Mouse (Mus musculus): ENCODE measurements around the gene Lce1a1. TPM values are rescaled to one million over a fixed set of nuclear protein-coding genes. Genes with fewer than 3 reads are reported as not detected.

Gene Lce1a1
- polyA plus RNA-seq, 1 experiment from 2014 or later, result not detected

DNA sequence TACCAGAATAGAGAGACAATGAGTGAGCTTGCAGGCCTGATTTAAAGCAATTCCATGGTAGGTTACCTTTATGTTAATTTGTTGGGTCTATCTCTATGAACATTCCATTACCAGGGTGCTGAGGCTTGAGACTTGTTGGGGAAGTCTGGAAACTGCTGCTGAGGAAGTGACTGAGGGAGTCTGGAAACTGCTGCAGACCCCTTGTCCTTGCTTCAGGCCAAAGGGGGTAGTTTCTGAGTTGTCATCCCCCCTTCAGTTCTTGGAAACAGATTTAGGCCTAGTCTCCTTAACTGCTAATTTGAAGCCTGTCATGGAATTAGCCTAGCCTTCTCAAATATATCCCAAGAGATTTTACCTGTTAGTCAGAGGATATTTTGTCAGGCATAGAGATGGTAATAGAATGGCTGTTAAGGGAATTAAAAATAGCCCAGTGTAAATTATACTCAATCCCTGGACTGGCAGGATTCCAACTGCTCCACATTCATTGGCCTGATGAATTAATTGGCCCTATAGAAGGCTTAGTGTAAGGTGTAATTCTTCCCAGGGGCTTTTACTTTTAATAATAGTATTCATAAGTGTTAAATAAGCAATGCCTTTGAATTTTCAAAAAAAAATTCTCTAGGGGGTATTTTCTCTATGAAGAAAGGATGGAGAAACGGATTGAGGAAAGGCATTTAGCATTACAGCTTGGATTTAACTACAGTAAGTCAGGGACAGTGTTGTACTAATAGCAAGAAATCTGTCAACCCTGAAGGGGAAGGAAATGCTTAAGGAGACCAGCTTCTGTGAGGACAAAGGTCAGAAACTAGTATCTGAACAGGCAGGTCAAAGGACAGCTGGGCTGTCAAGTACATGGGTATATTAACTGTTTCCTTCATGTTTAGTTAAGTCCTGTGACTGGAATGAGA, 10.1 kb downstream of the Lce1a1 start:
- Histone ChIP-seq H3K9me3 (ENCODE audit: control insufficient read depth, low read length) (no peaks in the 10 kb centered on the region), H3K4me1 (replicated peaks; ENCODE audit: control insufficient read depth, insufficient read depth, low read length) (no peaks in the 10 kb centered on the region), H3K4me3 (ENCODE audit: low read length) (no peak overlapping the region), H3K27me3 (ENCODE audit: control insufficient read depth, insufficient read depth, low read depth, low read length) (no peaks in the 10 kb centered on the region), H3K27ac (ENCODE audit: low read length) (no peak overlapping the region), H3K4me2 (ENCODE audit: low read depth, low read length) (no peak overlapping the region), H3K9ac (ENCODE audit: low read length) (no peak overlapping the region), H3K36me3 (ENCODE audit: control insufficient read depth, insufficient read depth, low read length) (no peaks in the 10 kb centered on the region)
- no peak for ATAC-seq (ENCODE audit: low read depth)
- WGBS, result 56% methylated on average over 1 of the region's 1 CpGs

DNA sequence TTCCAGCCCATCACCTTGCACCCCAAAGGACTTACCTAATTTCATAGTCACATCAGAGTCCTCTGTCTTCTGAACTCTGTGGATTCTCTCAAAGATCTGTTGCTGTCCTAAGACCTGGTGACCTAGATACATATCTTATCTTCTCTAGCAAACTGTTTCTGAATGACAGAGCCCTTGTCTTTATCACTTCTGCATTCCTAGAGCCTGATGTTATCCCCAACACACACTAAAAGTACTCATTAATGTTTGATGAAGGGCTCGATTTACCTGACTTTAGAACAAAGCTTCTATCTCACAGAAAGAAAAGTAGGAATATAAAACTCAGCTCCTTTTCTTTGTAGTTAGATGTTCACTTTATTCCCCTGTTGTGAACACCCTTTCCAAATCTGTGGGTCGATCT, 26.5 kb downstream of the Lce1a1 start, which contains the start of gene Lce6a:
TSS of gene Lce6a (minus strand) at position 101 of the 400 bp plus-strand sequence.
- 39% methylated on average over 2 of the region's 2 CpGs for WGBS
- no peak within 1 kb of the TSS for H3K27ac ChIP-seq (ENCODE audit: low read length)
- H3K36me3 ChIP-seq (ENCODE audit: control insufficient read depth, insufficient read depth, low read length), result no peaks in the 10 kb centered on the region
- no peak within 1 kb of the TSS for H3K4me3 ChIP-seq (ENCODE audit: low read length)
- no peak for ATAC-seq (ENCODE audit: low read depth)
- H3K9me3 ChIP-seq (ENCODE audit: control insufficient read depth, low read length), result no peaks in the 10 kb centered on the region
- H3K4me1 ChIP-seq (replicated peaks; ENCODE audit: control insufficient read depth, insufficient read depth, low read length), result no peaks in the 10 kb centered on the region
- H3K9ac ChIP-seq (ENCODE audit: low read length), result no peak within 1 kb of the TSS
- H3K4me2 ChIP-seq (ENCODE audit: low read depth, low read length), result no peak within 1 kb of the TSS
- H3K27me3 ChIP-seq (ENCODE audit: control insufficient read depth, insufficient read depth, low read depth, low read length), result no peaks in the 10 kb centered on the region

DNA sequence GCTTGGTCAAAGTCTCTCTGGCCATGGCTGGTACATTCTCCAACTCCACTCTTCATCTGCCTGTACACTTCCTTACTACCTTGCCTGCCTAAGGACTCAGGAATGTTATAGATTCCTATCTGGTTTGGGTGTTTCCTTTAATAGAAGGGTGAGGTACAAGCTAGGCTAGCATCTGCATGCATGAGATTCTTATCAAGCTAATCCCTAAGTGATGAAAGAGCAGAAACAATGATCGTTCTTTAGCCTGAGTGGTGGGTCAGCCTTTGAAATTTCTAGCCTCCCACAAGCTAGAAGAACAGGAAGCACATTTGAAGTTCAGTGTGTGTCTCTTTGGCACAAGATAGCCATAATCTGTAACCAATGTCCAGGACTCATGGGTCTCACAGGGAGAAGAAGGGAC, 38.3 kb downstream of the Lce1a1 start:
- 27% methylated on average over 1 of the region's 1 CpGs for WGBS
- H3K9me3 ChIP-seq (ENCODE audit: control insufficient read depth, low read length), result no peaks in the 10 kb centered on the region
- no peak overlapping the region for H3K4me2 ChIP-seq (ENCODE audit: low read depth, low read length)
- no peak for ATAC-seq (ENCODE audit: low read depth)
- H3K36me3 ChIP-seq (ENCODE audit: control insufficient read depth, insufficient read depth, low read length), result no peaks in the 10 kb centered on the region
- H3K27me3 ChIP-seq (ENCODE audit: control insufficient read depth, insufficient read depth, low read depth, low read length), result no peaks in the 10 kb centered on the region
- H3K4me1 ChIP-seq (replicated peaks; ENCODE audit: control insufficient read depth, insufficient read depth, low read length), result no peaks in the 10 kb centered on the region
- H3K27ac ChIP-seq (ENCODE audit: low read length), result no peak overlapping the region
- no peak overlapping the region for H3K9ac ChIP-seq (ENCODE audit: low read length)
- no peak overlapping the region for H3K4me3 ChIP-seq (ENCODE audit: low read length)

DNA sequence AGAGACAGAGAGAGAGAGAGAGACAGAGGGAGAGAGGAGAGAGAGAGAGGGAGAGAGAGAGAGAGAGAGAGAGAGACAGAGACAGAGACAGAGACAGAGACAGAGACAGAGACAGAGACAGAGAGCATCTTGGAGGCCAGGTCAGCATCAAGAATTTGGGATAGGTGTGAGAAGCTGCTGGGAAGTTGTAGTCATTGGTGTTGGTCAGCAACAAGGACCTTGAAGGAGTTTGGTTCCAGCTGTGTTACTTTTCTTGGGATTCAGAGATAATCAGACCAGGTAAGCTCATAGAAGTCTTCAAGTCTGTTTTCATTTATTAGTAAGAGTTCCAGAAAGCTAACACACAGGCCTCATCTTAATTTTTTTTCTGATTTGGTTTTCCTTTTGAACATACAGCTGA, 40.7 kb downstream of the Lce1a1 start, which contains the start of gene 2210017I01Rik:
TSS of gene 2210017I01Rik (minus strand) at position 101 of the 400 bp plus-strand sequence.
- ATAC-seq (ENCODE audit: low read depth), result no peak
- Histone ChIP-seq H3K9ac (ENCODE audit: low read length) (no peak within 1 kb of the TSS), H3K27me3 (ENCODE audit: control insufficient read depth, insufficient read depth, low read depth, low read length) (no peaks in the 10 kb centered on the region), H3K27ac (ENCODE audit: low read length) (no peak within 1 kb of the TSS), H3K4me1 (replicated peaks; ENCODE audit: control insufficient read depth, insufficient read depth, low read length) (no peaks in the 10 kb centered on the region), H3K36me3 (ENCODE audit: control insufficient read depth, insufficient read depth, low read length) (no peaks in the 10 kb centered on the region), H3K4me3 (ENCODE audit: low read length) (no peak within 1 kb of the TSS), H3K9me3 (ENCODE audit: control insufficient read depth, low read length) (no peaks in the 10 kb centered on the region), H3K4me2 (ENCODE audit: low read depth, low read length) (no peak within 1 kb of the TSS)

DNA sequence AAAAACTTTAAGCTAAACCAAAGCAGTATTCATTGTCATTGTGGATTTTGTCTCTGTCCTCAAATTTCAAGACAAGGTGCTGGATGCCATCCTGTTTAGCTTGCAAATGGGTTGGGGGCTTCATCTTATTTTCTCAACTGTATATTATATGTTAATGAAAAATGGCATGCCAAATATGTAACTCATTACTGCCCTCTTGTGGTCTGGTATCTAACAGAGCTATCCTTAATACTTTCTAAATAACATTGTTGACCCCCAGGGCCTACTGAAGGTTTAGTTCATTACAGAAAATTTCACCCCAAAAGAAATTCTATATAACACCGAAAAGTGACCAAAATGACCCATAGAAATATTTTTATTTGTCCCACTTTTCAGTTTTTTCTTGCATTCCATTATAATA, 45.9 kb downstream of the Lce1a1 start:
- Histone ChIP-seq H3K4me3 (ENCODE audit: low read length) (no peak overlapping the region), H3K9ac (ENCODE audit: low read length) (no peak overlapping the region), H3K27me3 (ENCODE audit: control insufficient read depth, insufficient read depth, low read depth, low read length) (no peaks in the 10 kb centered on the region), H3K27ac (ENCODE audit: low read length) (no peak overlapping the region), H3K9me3 (ENCODE audit: control insufficient read depth, low read length) (no peaks in the 10 kb centered on the region), H3K4me1 (replicated peaks; ENCODE audit: control insufficient read depth, insufficient read depth, low read length) (no peaks in the 10 kb centered on the region), H3K4me2 (ENCODE audit: low read depth, low read length) (no peak overlapping the region), H3K36me3 (ENCODE audit: control insufficient read depth, insufficient read depth, low read length) (no peaks in the 10 kb centered on the region)
- 39% methylated on average over 1 of the region's 1 CpGs for WGBS
- no peak for ATAC-seq (ENCODE audit: low read depth)

DNA sequence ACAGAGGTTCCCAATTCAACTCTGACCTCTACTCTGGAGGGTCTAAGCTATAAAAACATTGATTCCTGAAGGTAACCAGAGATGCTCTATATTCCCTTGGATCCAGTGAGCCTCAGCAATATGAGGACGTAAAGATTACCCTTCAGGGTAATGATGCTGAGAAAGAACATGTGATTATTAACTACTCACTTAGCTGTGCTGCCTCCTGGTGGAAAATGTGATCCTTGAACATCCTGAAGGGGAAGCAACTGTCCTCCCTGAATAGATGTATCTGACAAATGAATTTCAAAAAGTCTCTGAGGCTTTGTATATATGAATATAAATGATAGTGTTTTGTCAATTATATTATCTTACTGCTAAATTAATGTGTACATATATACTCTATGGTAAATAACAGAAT, 47.7 kb downstream of the Lce1a1 start:
- Histone ChIP-seq H3K27me3 (ENCODE audit: control insufficient read depth, insufficient read depth, low read depth, low read length) (no peaks in the 10 kb centered on the region), H3K36me3 (ENCODE audit: control insufficient read depth, insufficient read depth, low read length) (no peaks in the 10 kb centered on the region), H3K4me1 (replicated peaks; ENCODE audit: control insufficient read depth, insufficient read depth, low read length) (no peaks in the 10 kb centered on the region), H3K27ac (ENCODE audit: low read length) (no peak overlapping the region), H3K4me3 (ENCODE audit: low read length) (no peak overlapping the region), H3K4me2 (ENCODE audit: low read depth, low read length) (no peak overlapping the region), H3K9ac (ENCODE audit: low read length) (no peak overlapping the region), H3K9me3 (ENCODE audit: control insufficient read depth, low read length) (no peaks in the 10 kb centered on the region)
- 35% methylated on average over 1 of the region's 1 CpGs for WGBS
- ATAC-seq (ENCODE audit: low read depth), result no peak

DNA sequence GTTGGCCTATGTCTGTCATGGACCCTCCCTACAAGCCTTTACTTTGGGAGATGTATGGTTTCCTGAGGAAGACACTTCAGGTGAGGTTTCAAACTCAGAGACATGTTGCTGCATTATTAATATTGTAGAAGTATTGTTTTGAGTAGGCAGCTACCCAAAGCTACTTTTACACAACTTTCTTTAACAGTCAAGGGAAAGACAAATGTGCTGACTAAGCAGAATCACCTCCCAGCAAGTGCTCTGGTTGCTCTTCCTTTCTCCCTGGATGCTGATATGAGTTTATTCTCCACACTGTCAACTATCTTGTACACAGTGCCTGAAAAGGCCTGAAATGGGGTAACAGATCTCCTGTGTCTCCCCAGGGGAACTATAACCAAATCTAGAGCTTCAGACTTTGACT, 48.1 kb downstream of the Lce1a1 start:
- H3K4me2 ChIP-seq (ENCODE audit: low read depth, low read length), result no peak overlapping the region
- no peaks in the 10 kb centered on the region for H3K9me3 ChIP-seq (ENCODE audit: control insufficient read depth, low read length)
- no peaks in the 10 kb centered on the region for H3K36me3 ChIP-seq (ENCODE audit: control insufficient read depth, insufficient read depth, low read length)
- ATAC-seq (ENCODE audit: low read depth), result no peak
- H3K27ac ChIP-seq (ENCODE audit: low read length), result no peak overlapping the region
- no peak overlapping the region for H3K9ac ChIP-seq (ENCODE audit: low read length)
- H3K4me3 ChIP-seq (ENCODE audit: low read length), result no peak overlapping the region
- no peaks in the 10 kb centered on the region for H3K4me1 ChIP-seq (replicated peaks; ENCODE audit: control insufficient read depth, insufficient read depth, low read length)
- H3K27me3 ChIP-seq (ENCODE audit: control insufficient read depth, insufficient read depth, low read depth, low read length), result no peaks in the 10 kb centered on the region

DNA sequence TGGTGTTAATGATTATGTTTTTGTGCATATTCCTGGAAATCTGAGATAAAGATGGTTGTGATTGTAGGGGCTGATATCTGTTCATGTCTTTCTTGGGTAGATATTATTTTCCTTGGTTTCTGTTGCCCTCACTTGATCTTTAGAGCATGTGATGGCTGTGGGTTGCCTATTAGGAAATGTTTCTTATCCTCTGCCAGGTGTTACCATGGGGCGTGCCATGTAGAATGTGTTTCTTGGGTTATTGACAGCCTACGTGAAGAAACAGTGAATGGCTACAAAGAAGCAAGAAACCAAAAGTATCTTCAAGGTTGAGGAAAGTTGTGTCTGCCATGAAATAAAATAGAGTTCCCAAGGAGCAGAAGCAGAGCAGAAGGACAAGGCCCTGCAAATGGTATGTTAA, 49.7 kb downstream of the Lce1a1 start:
- Histone ChIP-seq H3K9me3 (ENCODE audit: control insufficient read depth, low read length) (no peaks in the 10 kb centered on the region), H3K4me3 (ENCODE audit: low read length) (no peak overlapping the region), H3K4me1 (replicated peaks; ENCODE audit: control insufficient read depth, insufficient read depth, low read length) (no peaks in the 10 kb centered on the region), H3K9ac (ENCODE audit: low read length) (no peak overlapping the region), H3K27me3 (ENCODE audit: control insufficient read depth, insufficient read depth, low read depth, low read length) (no peaks in the 10 kb centered on the region), H3K27ac (ENCODE audit: low read length) (no peak overlapping the region), H3K36me3 (ENCODE audit: control insufficient read depth, insufficient read depth, low read length) (no peaks in the 10 kb centered on the region), H3K4me2 (ENCODE audit: low read depth, low read length) (no peak overlapping the region)
- WGBS, result 85% methylated on average over 2 of the region's 2 CpGs
- no peak for ATAC-seq (ENCODE audit: low read depth)

All from lung, embryonic 16.5 days (tissue).